Mouse (Mus musculus): ENCODE results near the gene Zfp2. TPM values are rescaled to one million over a fixed set of nuclear protein-coding genes. Genes with fewer than 3 reads are reported as not detected.

Gene Zfp2
- 3.4 TPM for polyA plus RNA-seq (2014; fragmentation: Illumina TruSeq; extraction: RNeasy Lipid Tissue Mini Kit (QIAGEN cat#74804); ENCODE audit: insufficient read depth, low read depth, low replicate concordance)

GRCm38 (mm10) chr11:50915671-50916320 lies at the start of gene Zfp2:
Gene Zfp2 (minus strand): TSS chr11:50916165.

DNA sequence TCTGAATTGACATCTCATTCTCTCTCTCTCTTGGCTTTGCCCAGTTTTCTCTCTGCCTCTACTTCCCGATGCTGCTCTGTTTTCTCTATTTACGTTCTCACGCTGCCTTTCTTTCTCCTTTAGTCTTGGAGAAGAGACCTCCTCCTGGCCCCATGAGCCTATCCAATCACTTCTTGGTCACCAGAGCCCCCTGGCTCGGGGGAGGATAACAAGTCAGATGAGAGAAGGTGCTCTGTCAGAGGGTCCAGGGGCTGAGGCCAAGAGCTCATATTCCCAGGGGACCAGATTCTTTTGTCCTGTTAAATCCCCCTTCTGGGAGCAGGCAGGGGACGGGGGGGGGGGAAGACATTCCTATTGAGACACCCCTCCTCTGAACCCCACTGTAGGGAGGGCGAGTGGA lies 37.7 kb upstream of the Zfp2 start, which contains the start of gene Prop1:
Prop1 (minus strand) TSS at position 101 of the 400 bp plus-strand sequence.

DNA sequence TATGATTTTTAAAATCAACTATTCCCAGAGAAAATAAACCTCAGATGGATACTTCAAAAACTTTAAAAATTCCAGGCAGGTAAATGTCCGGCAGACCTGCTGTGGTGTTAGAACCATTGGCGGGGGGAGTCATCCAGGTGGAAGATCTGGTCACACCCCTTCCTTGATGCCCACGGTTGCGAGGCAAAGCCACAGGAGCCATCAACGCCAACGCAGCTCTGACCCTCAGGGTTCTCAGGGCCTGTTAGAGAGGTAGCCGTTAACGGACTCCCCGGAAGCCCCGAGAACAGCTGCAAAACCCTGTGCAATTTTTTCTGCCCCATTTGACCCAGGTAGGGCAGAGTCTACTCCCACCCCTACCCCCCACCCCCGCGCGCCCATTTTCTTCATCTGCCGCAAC lies 27.5 kb upstream of the Zfp2 start, which contains the start of gene 4933414I15Rik:
4933414I15Rik (minus strand) TSS at position 260 of the 400 bp plus-strand sequence.

GRCm38 (mm10) chr11:50931451-50931866 lies 15.5 kb upstream of the Zfp2 start, which contains the start of gene Zfp354b:
Gene Zfp354b (minus strand): TSS chr11:50931633.

GRCm38 (mm10) chr11:50887390-50888128 lies 28.4 kb downstream of the Zfp2 start, which contains the start of gene Zfp454:
Gene Zfp454 (minus strand): TSS chr11:50887651.

DNA sequence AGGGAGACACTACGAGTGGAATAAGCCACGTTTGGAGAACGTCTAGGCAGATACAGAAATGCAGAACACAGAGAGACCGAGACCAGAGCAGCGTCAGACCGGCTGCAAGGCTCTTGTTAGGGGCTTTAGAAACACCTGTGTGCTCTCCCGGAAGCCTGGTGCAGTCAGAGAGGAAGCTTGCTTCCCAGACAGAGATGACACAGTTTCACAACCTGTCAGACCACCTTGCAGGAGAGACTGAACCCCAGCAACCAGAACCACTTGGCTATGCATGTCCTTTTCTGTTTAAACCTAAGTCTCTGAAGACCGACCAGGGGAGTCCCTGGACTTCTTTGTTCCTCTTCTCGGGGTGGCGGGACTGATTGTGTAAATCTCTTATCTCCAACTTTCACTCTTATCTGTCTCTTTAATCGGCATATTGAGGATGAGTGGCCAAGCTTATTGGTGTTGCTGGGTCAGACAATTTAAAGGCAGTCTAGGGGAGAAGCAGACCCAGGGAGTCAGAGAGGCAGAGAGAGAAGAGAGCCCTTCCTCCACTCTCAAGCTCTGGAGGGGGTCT lies 65.7 kb downstream of the Zfp2 start, which contains the start of gene Grm6:
Grm6 (plus strand) TSS at position 509 of the 559 bp plus-strand sequence.

Other genes with a start within 250 kb of the Zfp2 start
- 2.8 TPM for gene Zfp354c, start 88.4 kb downstream of the Zfp2 start, polyA plus RNA-seq (2014; fragmentation: Illumina TruSeq; extraction: RNeasy Lipid Tissue Mini Kit (QIAGEN cat#74804); ENCODE audit: insufficient read depth, low read depth, low replicate concordance)
- gene Zfp879, start 74.6 kb downstream of the Zfp2 start, polyA plus RNA-seq (2014; fragmentation: Illumina TruSeq; extraction: RNeasy Lipid Tissue Mini Kit (QIAGEN cat#74804); ENCODE audit: insufficient read depth, low read depth, low replicate concordance), result 0.43 TPM
- gene Grm6, start 65.5 kb downstream of the Zfp2 start, polyA plus RNA-seq (2014; fragmentation: Illumina TruSeq; extraction: RNeasy Lipid Tissue Mini Kit (QIAGEN cat#74804); ENCODE audit: insufficient read depth, low read depth, low replicate concordance), result 0.07 TPM
- gene Zfp454, start 28.5 kb downstream of the Zfp2 start, polyA plus RNA-seq (2014; fragmentation: Illumina TruSeq; extraction: RNeasy Lipid Tissue Mini Kit (QIAGEN cat#74804); ENCODE audit: insufficient read depth, low read depth, low replicate concordance), result 0.97 TPM
- 1.2 TPM for gene Zfp354b, start 15.5 kb upstream of the Zfp2 start, polyA plus RNA-seq (2014; fragmentation: Illumina TruSeq; extraction: RNeasy Lipid Tissue Mini Kit (QIAGEN cat#74804); ENCODE audit: insufficient read depth, low read depth, low replicate concordance)
- gene 4933414I15Rik, start 27.6 kb upstream of the Zfp2 start, polyA plus RNA-seq (2014; fragmentation: Illumina TruSeq; extraction: RNeasy Lipid Tissue Mini Kit (QIAGEN cat#74804); ENCODE audit: insufficient read depth, low read depth, low replicate concordance), result not detected
- not detected for gene Prop1, start 37.6 kb upstream of the Zfp2 start, polyA plus RNA-seq (2014; fragmentation: Illumina TruSeq; extraction: RNeasy Lipid Tissue Mini Kit (QIAGEN cat#74804); ENCODE audit: insufficient read depth, low read depth, low replicate concordance)
- not detected for gene Olfr1378, start 50.4 kb upstream of the Zfp2 start, polyA plus RNA-seq (2014; fragmentation: Illumina TruSeq; extraction: RNeasy Lipid Tissue Mini Kit (QIAGEN cat#74804); ENCODE audit: insufficient read depth, low read depth, low replicate concordance)
- not detected for gene Olfr1377, start 65.8 kb upstream of the Zfp2 start, polyA plus RNA-seq (2014; fragmentation: Illumina TruSeq; extraction: RNeasy Lipid Tissue Mini Kit (QIAGEN cat#74804); ENCODE audit: insufficient read depth, low read depth, low replicate concordance)
- gene Olfr51, start 87.4 kb upstream of the Zfp2 start, polyA plus RNA-seq (2014; fragmentation: Illumina TruSeq; extraction: RNeasy Lipid Tissue Mini Kit (QIAGEN cat#74804); ENCODE audit: insufficient read depth, low read depth, low replicate concordance), result not detected
- not detected for gene Olfr54, start 98.1 kb upstream of the Zfp2 start, polyA plus RNA-seq (2014; fragmentation: Illumina TruSeq; extraction: RNeasy Lipid Tissue Mini Kit (QIAGEN cat#74804); ENCODE audit: insufficient read depth, low read depth, low replicate concordance)
- gene Olfr1375, start 131.9 kb upstream of the Zfp2 start, polyA plus RNA-seq (2014; fragmentation: Illumina TruSeq; extraction: RNeasy Lipid Tissue Mini Kit (QIAGEN cat#74804); ENCODE audit: insufficient read depth, low read depth, low replicate concordance), result not detected
- gene Zfp354a, start 143.1 kb upstream of the Zfp2 start, polyA plus RNA-seq (2014; fragmentation: Illumina TruSeq; extraction: RNeasy Lipid Tissue Mini Kit (QIAGEN cat#74804); ENCODE audit: insufficient read depth, low read depth, low replicate concordance), result 2.3 TPM

All from lung, adult 10 weeks (tissue).